Mouse (Mus musculus) kidney, postnatal 10 days (tissue): ENCODE results near the gene Tbl2.

Experiments used
- DNase-seq: peaks from one replicate; pipeline ENCODE4 v3.0.0; 2021; ENCODE audit warnings: mixed read lengths

Gene Tbl2

GRCm38 (mm10) chr5:135187349-135188213 lies 38.1 kb downstream of the Tbl2 start:
- DNase-seq = peak; percentile 88

DNA sequence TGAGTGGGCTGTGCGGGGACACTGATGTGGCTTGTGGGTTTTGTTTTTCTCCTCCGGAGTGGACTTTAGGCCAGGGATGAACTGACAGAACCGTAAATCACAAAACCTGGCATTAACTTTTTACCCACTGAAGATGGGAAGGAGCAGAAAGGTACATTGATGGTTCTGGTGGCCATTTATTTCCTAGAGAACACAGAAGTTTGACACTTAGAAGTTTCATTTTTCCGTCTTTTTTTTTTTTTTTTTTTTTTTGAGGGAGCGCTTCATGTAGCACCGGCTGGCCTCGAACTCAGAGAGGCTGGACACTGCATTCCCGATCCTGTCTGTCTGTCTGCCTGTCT lies 38.7 kb downstream of the Tbl2 start:
- DNase-seq = no peak

DNA sequence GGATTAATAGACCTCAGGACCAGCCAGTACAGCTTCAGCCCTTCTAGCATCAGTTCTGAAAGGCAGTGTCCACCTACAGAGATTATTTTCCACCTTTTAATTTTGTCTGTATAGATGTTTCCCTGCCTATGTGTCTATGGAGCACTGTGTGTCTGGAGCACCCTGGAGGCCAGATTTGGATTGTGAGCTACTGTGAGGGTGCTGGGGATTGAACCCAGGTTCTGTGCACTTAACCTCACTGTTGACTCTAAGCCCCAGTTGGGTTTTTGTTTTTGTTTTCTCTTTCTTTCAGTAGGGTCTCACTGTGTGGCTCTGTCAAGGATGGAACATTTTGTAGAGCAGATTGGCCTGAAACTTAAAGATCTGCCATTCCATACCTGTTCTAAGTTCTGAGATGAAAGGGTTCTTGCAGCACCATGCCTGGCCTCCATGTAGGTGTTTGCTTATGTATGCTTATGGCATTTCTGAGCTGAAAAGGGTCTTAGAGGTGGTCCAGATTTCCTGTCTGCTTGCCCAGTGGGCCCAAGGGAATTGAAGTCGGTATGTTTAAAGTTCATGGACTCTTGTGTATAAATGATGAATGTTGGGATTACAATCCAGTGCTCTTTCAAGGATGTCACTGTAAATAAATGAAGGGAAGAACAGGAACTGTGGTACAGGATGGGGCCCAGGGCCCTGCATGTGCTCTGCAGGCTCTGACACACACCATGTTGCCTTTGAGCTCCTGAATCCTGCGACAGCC lies 40.0 kb downstream of the Tbl2 start:
- DNase-seq = no peak

- peak; percentile 79 for DNase-seq
These were observed 42.2 kb downstream of the Tbl2 start for GRCm38 (mm10) chr5:135191620-135192019.

DNA sequence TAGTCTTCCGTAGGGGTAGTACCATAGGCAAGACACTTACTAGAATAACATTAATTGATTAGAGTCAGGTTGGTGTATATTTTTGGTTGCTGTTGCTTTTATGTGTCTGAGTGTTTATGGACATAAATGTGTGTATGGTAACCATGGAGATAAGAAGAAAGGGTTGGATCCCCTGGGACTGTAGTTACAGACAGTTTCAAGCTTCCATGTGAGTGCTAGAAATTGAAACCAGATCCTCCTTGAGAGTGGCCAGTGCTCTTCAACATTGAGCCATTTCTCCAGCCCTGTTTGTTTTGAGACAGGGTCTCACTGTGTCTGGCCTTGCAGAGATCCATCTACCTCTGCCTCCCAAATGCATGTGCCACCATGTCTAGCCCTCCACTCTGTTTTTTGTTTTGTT lies 43.0 kb downstream of the Tbl2 start:
- no peak for DNase-seq

- no peak for DNase-seq
These were observed 46.9 kb downstream of the Tbl2 start for GRCm38 (mm10) chr5:135196367-135196766.

- no peak for DNase-seq
These were observed 53.3 kb downstream of the Tbl2 start for GRCm38 (mm10) chr5:135202763-135203162.

- DNase-seq = no peak
These were observed 58.7 kb downstream of the Tbl2 start for GRCm38 (mm10) chr5:135208197-135208596.
